Mouse (Mus musculus) lung, embryonic 16.5 days (tissue): Measurements from ENCODE around the gene Mdh1b. TPM values are rescaled to one million over a fixed set of nuclear protein-coding genes. Genes with fewer than 3 reads are reported as not detected.

ENCODE experiments used
- ATAC-seq: fragments of 200-750 bp; cut with Nextera tagmentation; 2 replicates; pipeline ENCODE4 v1.8.0; 2017; ENCODE audit warnings: low read depth, mild to moderate bottlenecking, moderate library complexity
- H3K27ac ChIP-seq: fragments of 300-500 bp; sonication (generic); 2 replicates; pipeline ENCODE4 v1.5.1; 2014; ENCODE audit warnings: mild to moderate bottlenecking, control low read depth, low read length
- H3K27me3 ChIP-seq: fragments of 300-500 bp; sonication (generic); 2 replicates; pipeline ENCODE4 v1.6.1; 2014; ENCODE audit warnings: low read depth, low read length, mixed read lengths; ENCODE audit not compliant: control insufficient read depth, insufficient read depth
- H3K36me3 ChIP-seq: fragments of 300-500 bp; sonication (generic); 2 replicates; pipeline ENCODE4 v1.6.1; 2014; ENCODE audit warnings: low read length; ENCODE audit not compliant: control insufficient read depth, insufficient read depth
- H3K4me1 ChIP-seq: fragments of 300-500 bp; sonication (generic); replicated peaks from 2 replicates; pipeline ENCODE4 v1.6.1; 2014; ENCODE audit warnings: low read length, mixed read lengths; ENCODE audit not compliant: control insufficient read depth, insufficient read depth
- H3K4me2 ChIP-seq: fragments of 300-500 bp; sonication (generic); 2 replicates; pipeline ENCODE4 v1.6.1; 2014; ENCODE audit warnings: low read depth, low read length, control low read depth
- H3K4me3 ChIP-seq: fragments of 300-500 bp; sonication (generic); 2 replicates; pipeline ENCODE4 v1.5.1; 2014; ENCODE audit warnings: mild to moderate bottlenecking, low read length, control low read depth
- H3K9ac ChIP-seq: fragments of 300-500 bp; sonication (generic); 2 replicates; pipeline ENCODE4 v1.6.1; 2014; ENCODE audit warnings: low read length, control low read depth
- H3K9me3 ChIP-seq: fragments of 300-500 bp; sonication (generic); 2 replicates; pipeline ENCODE4 v1.6.1; 2016; ENCODE audit warnings: low read length; ENCODE audit not compliant: control insufficient read depth
- WGBS: fragments of 180-500 bp; shearing (Covaris S2); extraction: QIAGEN DNeasy Blood & Tissue Kit; methylation state at CpG from one replicate; pipeline ENCODE4 v1.1.7; 2014; 5-methylcytosine and 5-hydroxymethylcytosine counted together
- polyA plus RNA-seq: library from polyadenylated mRNA; unstranded; fragments of >200 nt; fragmentation: Nextera tagmentation; extraction: Ambion mirVana; gene quantifications from 2 replicates; pipeline ENCODE4 v1.2.1, GENCODE M21; 2015

The Mdh1b gene
- polyA plus RNA-seq, 1 experiment from 2014 or later: 1.4 TPM

GRCm38 (mm10) chr1:63756005-63756404 is 25.9 kb upstream of the Mdh1b start:
- no peak for ATAC-seq
- no peaks in the 10 kb centered on the region for H3K4me1 ChIP-seq
- no peak overlapping the region for H3K4me3 ChIP-seq
- no peaks in the 10 kb centered on the region for H3K27me3 ChIP-seq
- H3K9ac ChIP-seq: no peak overlapping the region
- H3K9me3 ChIP-seq: no peaks in the 10 kb centered on the region
- H3K4me2 ChIP-seq: no peak overlapping the region
- H3K36me3 ChIP-seq: peaks cover 5% of the 10 kb centered on the region; the same call in 1 of the 2 replicates
- no peak overlapping the region for H3K27ac ChIP-seq
- WGBS: 55% methylated on average over 2 of the region's 2 CpGs

GRCm38 (mm10) chr1:63729796-63730195 is 322 bp downstream of the Mdh1b start:
- 49% methylated on average over 8 of the region's 8 CpGs for WGBS
- Histone ChIP-seq H3K9me3 (no peaks in the 10 kb centered on the region), H3K27me3 (no peaks in the 10 kb centered on the region), H3K27ac (no peak overlapping the region), H3K36me3 (no peaks in the 10 kb centered on the region), H3K4me2 (peak overlapping the region; percentile 56), H3K4me1 (peaks cover 15% of the 10 kb centered on the region), H3K4me3 (peak overlapping the region; percentile 73), H3K9ac (peak overlapping the region; percentile 72)
- no peak for ATAC-seq

GRCm38 (mm10) chr1:63720161-63720560 is 10.0 kb downstream of the Mdh1b start:
- H3K4me1 ChIP-seq: no peaks in the 10 kb centered on the region
- 80% methylated on average over 7 of the region's 7 CpGs for WGBS
- no peaks in the 10 kb centered on the region for H3K9me3 ChIP-seq
- H3K4me3 ChIP-seq: no peak overlapping the region
- no peaks in the 10 kb centered on the region for H3K27me3 ChIP-seq
- ATAC-seq: no peak
- no peak overlapping the region for H3K27ac ChIP-seq
- H3K36me3 ChIP-seq: no peaks in the 10 kb centered on the region
- no peak overlapping the region for H3K4me2 ChIP-seq
- H3K9ac ChIP-seq: no peak overlapping the region

GRCm38 (mm10) chr1:63708876-63709275 is 21.2 kb downstream of the Mdh1b start:
- no peaks in the 10 kb centered on the region for H3K27me3 ChIP-seq
- H3K4me3 ChIP-seq: no peak overlapping the region
- no peaks in the 10 kb centered on the region for H3K36me3 ChIP-seq
- ATAC-seq: no peak
- H3K9me3 ChIP-seq: no peaks in the 10 kb centered on the region
- no peak overlapping the region for H3K27ac ChIP-seq
- no peak overlapping the region for H3K9ac ChIP-seq
- H3K4me1 ChIP-seq: no peaks in the 10 kb centered on the region
- no peak overlapping the region for H3K4me2 ChIP-seq
- WGBS: 70% methylated on average over 3 of the region's 3 CpGs

- Histone ChIP-seq H3K9ac (no peak overlapping the region), H3K9me3 (no peaks in the 10 kb centered on the region), H3K27me3 (no peaks in the 10 kb centered on the region), H3K4me2 (no peak overlapping the region), H3K4me3 (no peak overlapping the region), H3K4me1 (no peaks in the 10 kb centered on the region), H3K27ac (no peak overlapping the region), H3K36me3 (no peaks in the 10 kb centered on the region)
- WGBS: 36% methylated on average over 5 of the region's 5 CpGs
- ATAC-seq: peak; percentile 87
These were observed 24.4 kb downstream of the Mdh1b start for GRCm38 (mm10) chr1:63705733-63706132.

- WGBS: 62% methylated on average over 3 of the region's 3 CpGs
- H3K27me3 ChIP-seq: no peaks in the 10 kb centered on the region
- no peaks in the 10 kb centered on the region for H3K4me1 ChIP-seq
- no peak overlapping the region for H3K9ac ChIP-seq
- no peak overlapping the region for H3K4me3 ChIP-seq
- H3K36me3 ChIP-seq: no peaks in the 10 kb centered on the region
- H3K27ac ChIP-seq: no peak overlapping the region
- no peak for ATAC-seq
- no peaks in the 10 kb centered on the region for H3K9me3 ChIP-seq
- H3K4me2 ChIP-seq: no peak overlapping the region
These were observed 33.3 kb downstream of the Mdh1b start for GRCm38 (mm10) chr1:63696861-63697260.

GRCm38 (mm10) chr1:63686827-63687226 is 43.3 kb downstream of the Mdh1b start, which contains the start of gene Dytn:
Gene Dytn (minus strand): TSS chr1:63686927.
- H3K4me2 ChIP-seq: no peak within 1 kb of the TSS
- ATAC-seq: no peak
- no peaks in the 10 kb centered on the region for H3K27me3 ChIP-seq
- no peaks in the 10 kb centered on the region for H3K9me3 ChIP-seq
- H3K27ac ChIP-seq: no peak within 1 kb of the TSS
- H3K36me3 ChIP-seq: no peaks in the 10 kb centered on the region
- no peak within 1 kb of the TSS for H3K9ac ChIP-seq
- H3K4me1 ChIP-seq: no peaks in the 10 kb centered on the region
- H3K4me3 ChIP-seq: no peak within 1 kb of the TSS
- 83% methylated on average over 4 of the region's 4 CpGs for WGBS

GRCm38 (mm10) chr1:63675975-63676374 is 54.1 kb downstream of the Mdh1b start:
- Histone ChIP-seq H3K4me3 (no peak overlapping the region), H3K27ac (no peak overlapping the region), H3K27me3 (no peaks in the 10 kb centered on the region), H3K9ac (no peak overlapping the region), H3K4me2 (no peak overlapping the region), H3K36me3 (no peaks in the 10 kb centered on the region), H3K9me3 (no peaks in the 10 kb centered on the region), H3K4me1 (no peaks in the 10 kb centered on the region)
- ATAC-seq: no peak
- WGBS: 79% methylated on average over 3 of the region's 3 CpGs

- Histone ChIP-seq H3K36me3 (no peaks in the 10 kb centered on the region), H3K4me1 (no peaks in the 10 kb centered on the region), H3K27ac (no peak overlapping the region), H3K4me3 (no peak overlapping the region), H3K9me3 (no peaks in the 10 kb centered on the region), H3K9ac (no peak overlapping the region), H3K27me3 (no peaks in the 10 kb centered on the region; the same call in 1 of the 2 replicates), H3K4me2 (0 out of 2 replicates have a peak overlapping the region, but pooled peaks have one; percentile 17)
- peak; percentile 41; the same call in 1 of the 2 replicates for ATAC-seq
- 0% methylated on average over 3 of the region's 3 CpGs for WGBS
These were observed 61.3 kb downstream of the Mdh1b start for GRCm38 (mm10) chr1:63668852-63669160.
